Mouse (Mus musculus): Measurements from ENCODE around the gene Sept9.

- TF ChIP-seq CTCF (IDR thresholded peaks at IDR 0.05; ENCODE audit: borderline replicate concordance, insufficient read depth, low read depth, low read length) (no peak), POLR2A (IDR thresholded peaks at IDR 0.05; ENCODE audit: borderline replicate concordance, insufficient read depth, low read length) (no peak)
Measured at GRCm38 (mm10) chr11:117318731-117319542, 119.5 kb downstream of the Sept9 start.

Measured in cerebellum, adult 2 months (tissue).